Mouse (Mus musculus) heart, adult 2 months (tissue): ENCODE data around the gene Mael. TPM values are rescaled to one million over a fixed set of nuclear protein-coding genes. Genes with fewer than 3 reads are reported as not detected.

Experiments
- DNase-seq, 2 experiments: peaks; one replicate each; pipeline ENCODE4 v3.0.0; 2021
- H3K27ac ChIP-seq: fragments of 200-600 bp; 2 replicates; pipeline ENCODE4 v1.8.1; 2022
- H3K27me3 ChIP-seq: fragments of 200-500 bp; 2 replicates; pipeline ENCODE4 v1.6.1; 2012; ENCODE audit warnings: mild to moderate bottlenecking, low read length, inconsistent platforms, mixed read lengths; ENCODE audit not compliant: control insufficient read depth, insufficient read depth
- H3K36me3 ChIP-seq: fragments of 200-500 bp; 2 replicates; pipeline ENCODE4 v1.6.1; 2012; ENCODE audit warnings: low read length, inconsistent platforms; ENCODE audit not compliant: control insufficient read depth, insufficient read depth
- H3K4me1 ChIP-seq: fragments of 200-500 bp; 2 replicates; pipeline ENCODE4 v1.6.1; 2011; ENCODE audit warnings: low read length; ENCODE audit not compliant: control insufficient read depth, insufficient read depth
- H3K4me3 ChIP-seq: fragments of 200-600 bp; 2 replicates; pipeline ENCODE4 v1.8.1; 2022
- H3K79me2 ChIP-seq: fragments of 200-500 bp; replicated peaks from 2 replicates; pipeline ENCODE4 v1.6.1; 2012; ENCODE audit warnings: mild to moderate bottlenecking, inconsistent platforms, low read length, moderate library complexity, mixed read lengths; ENCODE audit not compliant: control insufficient read depth, insufficient read depth
- H3K9ac ChIP-seq: fragments of 200-500 bp; 2 replicates; pipeline ENCODE4 v1.6.1; 2012; ENCODE audit warnings: low read depth, mild to moderate bottlenecking, control low read depth, inconsistent platforms, low read length, mixed read lengths
- CTCF ChIP-seq: fragments of 200-600 bp; IDR thresholded peaks from 2 replicates; pipeline ENCODE4 v1.8.1; 2022; ENCODE audit warnings: antibody characterized with exemption, mild to moderate bottlenecking, moderate library complexity
- EP300 ChIP-seq: fragments of 200-500 bp; IDR thresholded peaks from 2 replicates; pipeline ENCODE4 v1.6.1; 2011; ENCODE audit warnings: low read depth, low read length, control low read depth; ENCODE audit not compliant: insufficient read depth
- POLR2A ChIP-seq: fragments of 200-500 bp; IDR thresholded peaks from 2 replicates; pipeline ENCODE4 v1.6.1; 2011; ENCODE audit warnings: mild to moderate bottlenecking, low read depth, low read length, control low read depth; ENCODE audit not compliant: insufficient read depth
- WGBS: fragments of 180-500 bp; shearing (Covaris S2); methylation state at CpG from one replicate; pipeline ENCODE4 v1.1.7; 2018; 5-methylcytosine and 5-hydroxymethylcytosine counted together
- intact Hi-C: fragments of 180-260 bp; cut with DNase I; formaldehyde crosslinking; loops from one replicate; pipeline ENCODE4 v1.15.1; 2025
- long read RNA-seq: library from polyadenylated mRNA; stranded (forward); transcript quantifications from one replicate; pipeline ENCODE4 v2.0.0, GENCODE M21; 2021
- polyA plus RNA-seq: library from polyadenylated mRNA; depleted of rRNA; stranded (reverse); fragments of >200 nt; gene quantifications from 2 replicates; pipeline ENCODE4 v1.2.3, GENCODE M21; 2012; rRNA removed
- total RNA-seq, 2 experiments: library from RNA; stranded (reverse); gene quantifications; 2 replicates each; pipeline ENCODE4 v1.2.3; 2021

The Mael gene
- total RNA-seq = not detected
- polyA plus RNA-seq = 0.18 and 0.26 TPM in 2 replicates
- long read RNA-seq = 0 reads

DNA sequence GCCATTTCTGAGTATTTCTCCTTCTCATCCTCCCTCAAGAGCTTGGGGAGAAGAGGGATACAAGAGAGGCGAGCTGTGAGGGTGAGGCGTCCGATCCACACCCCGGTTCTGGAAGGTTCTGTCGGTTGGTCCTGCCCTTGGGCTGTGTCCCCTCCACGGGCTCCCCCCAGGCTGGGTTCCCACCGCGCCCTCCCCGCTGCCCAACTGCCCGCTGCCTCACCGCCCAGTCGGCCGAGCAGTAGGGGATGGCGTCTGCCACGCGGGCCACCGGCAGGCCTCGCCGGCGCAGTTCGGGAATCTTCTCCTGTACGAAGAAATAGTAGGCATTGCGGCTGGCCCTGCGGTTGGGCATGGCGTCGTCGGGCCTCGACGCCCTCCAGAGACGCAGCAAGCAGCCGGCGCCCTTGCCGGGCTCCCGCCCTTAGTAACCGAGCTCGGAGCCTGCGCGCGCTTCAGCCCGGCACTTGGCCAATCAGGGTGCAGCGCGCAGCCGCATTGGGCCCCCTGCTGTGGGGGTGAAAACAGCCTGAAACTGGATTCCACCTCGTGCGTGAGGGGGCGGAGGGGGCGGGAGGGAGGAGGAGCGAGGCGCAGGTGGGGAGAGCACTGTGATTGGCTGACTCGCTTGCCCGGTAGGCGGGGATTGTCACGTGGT is at the start of gene Mael:
Mael (minus strand) TSS at position 433 of the 655 bp plus-strand sequence.
- no peaks in the 10 kb centered on the region for H3K4me1 ChIP-seq
- 80% methylated on average over 53 of the region's 53 CpGs for WGBS
- H3K27me3 ChIP-seq = 0 out of 2 replicates have a peak, but pooled peaks cover 2% of the 10 kb centered on the region
- no peaks in the 10 kb centered on the region for H3K36me3 ChIP-seq
- no peak within 1 kb of the TSS for H3K27ac ChIP-seq
- DNase-seq = no peak
- no peak within 1 kb of the TSS for H3K4me3 ChIP-seq
- intact Hi-C loops = no loop called here
- TF ChIP-seq POLR2A = no peak
- no peak for TF ChIP-seq EP300
- TF ChIP-seq CTCF = no peak
- no peak within 1 kb of the TSS for H3K9ac ChIP-seq
- H3K79me2 ChIP-seq = no peaks in the 10 kb centered on the region

GRCm38 (mm10) chr1:166286231-166286630 is 47.7 kb upstream of the Mael start:
- no peak for TF ChIP-seq POLR2A
- Histone ChIP-seq H3K27me3 (no peaks in the 10 kb centered on the region; the same call in 1 of the 2 replicates), H3K27ac (no peak overlapping the region), H3K4me3 (no peak overlapping the region), H3K36me3 (no peaks in the 10 kb centered on the region), H3K79me2 (no peaks in the 10 kb centered on the region), H3K9ac (no peak overlapping the region), H3K4me1 (no peaks in the 10 kb centered on the region)
- WGBS = 91% methylated on average over 9 of the region's 9 CpGs
- intact Hi-C loops = no loop called here
- DNase-seq = no peak

DNA sequence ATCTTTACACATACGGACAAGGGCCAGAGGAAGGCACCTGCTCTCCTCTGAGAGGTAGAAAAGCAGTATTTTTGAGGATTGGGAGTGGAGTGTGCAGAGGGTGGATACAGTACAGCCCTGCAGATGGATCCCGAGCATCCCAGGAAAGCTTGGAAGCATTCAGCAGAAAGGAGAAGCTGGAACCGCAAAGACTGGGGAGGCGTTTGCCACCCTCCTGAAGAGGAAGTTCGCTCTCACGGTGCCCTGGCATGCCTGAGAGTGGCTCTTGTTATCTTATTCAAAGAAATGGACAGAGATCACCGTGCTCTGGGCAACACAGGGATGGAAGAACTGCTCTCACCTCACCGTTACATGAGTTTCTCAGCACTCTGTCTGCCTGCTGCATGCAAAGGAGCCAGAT is 45.8 kb upstream of the Mael start:
- H3K27me3 ChIP-seq = no peaks in the 10 kb centered on the region; the same call in 1 of the 2 replicates
- no peak overlapping the region for H3K9ac ChIP-seq
- intact Hi-C loops = no loop called here
- H3K79me2 ChIP-seq = no peaks in the 10 kb centered on the region
- TF ChIP-seq CTCF = no peak
- TF ChIP-seq POLR2A = no peak
- TF ChIP-seq EP300 = no peak
- H3K4me1 ChIP-seq = peaks cover 1% of the 10 kb centered on the region; the same call in 1 of the 2 replicates
- DNase-seq = no peak
- H3K36me3 ChIP-seq = no peaks in the 10 kb centered on the region
- H3K4me3 ChIP-seq = no peak overlapping the region
- 76% methylated on average over 8 of the region's 8 CpGs for WGBS
- no peak overlapping the region for H3K27ac ChIP-seq

DNA sequence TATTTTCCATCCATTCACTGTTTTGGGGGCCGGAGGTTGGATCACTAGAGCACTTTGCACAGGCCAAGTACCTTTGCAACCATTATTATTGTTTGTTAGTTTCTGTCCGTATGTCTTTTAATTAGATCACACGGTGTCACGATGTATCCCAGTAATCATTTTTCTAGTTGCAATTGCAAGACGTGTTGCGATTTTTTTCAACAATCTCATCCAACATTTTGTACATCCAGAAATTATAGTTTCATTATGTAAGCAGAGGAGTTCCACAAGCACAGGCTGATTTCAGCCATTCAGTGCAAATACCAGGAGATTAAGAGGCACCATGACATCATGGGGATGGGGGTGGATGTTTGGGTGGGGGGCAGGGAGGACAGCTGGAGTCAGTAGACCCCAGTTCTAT is 44.9 kb upstream of the Mael start:
- H3K9ac ChIP-seq = no peak overlapping the region
- no peaks in the 10 kb centered on the region for H3K36me3 ChIP-seq
- 95% methylated on average over 6 of the region's 6 CpGs for WGBS
- no peak overlapping the region for H3K4me3 ChIP-seq
- no peak for TF ChIP-seq CTCF
- no peak for TF ChIP-seq EP300
- TF ChIP-seq POLR2A = no peak
- no peaks in the 10 kb centered on the region for H3K79me2 ChIP-seq
- H3K27me3 ChIP-seq = no peaks in the 10 kb centered on the region; the same call in 1 of the 2 replicates
- H3K4me1 ChIP-seq = peaks cover 1% of the 10 kb centered on the region; the same call in 1 of the 2 replicates
- intact Hi-C loops = no loop called here
- no peak overlapping the region for H3K27ac ChIP-seq
- no peak for DNase-seq

DNA sequence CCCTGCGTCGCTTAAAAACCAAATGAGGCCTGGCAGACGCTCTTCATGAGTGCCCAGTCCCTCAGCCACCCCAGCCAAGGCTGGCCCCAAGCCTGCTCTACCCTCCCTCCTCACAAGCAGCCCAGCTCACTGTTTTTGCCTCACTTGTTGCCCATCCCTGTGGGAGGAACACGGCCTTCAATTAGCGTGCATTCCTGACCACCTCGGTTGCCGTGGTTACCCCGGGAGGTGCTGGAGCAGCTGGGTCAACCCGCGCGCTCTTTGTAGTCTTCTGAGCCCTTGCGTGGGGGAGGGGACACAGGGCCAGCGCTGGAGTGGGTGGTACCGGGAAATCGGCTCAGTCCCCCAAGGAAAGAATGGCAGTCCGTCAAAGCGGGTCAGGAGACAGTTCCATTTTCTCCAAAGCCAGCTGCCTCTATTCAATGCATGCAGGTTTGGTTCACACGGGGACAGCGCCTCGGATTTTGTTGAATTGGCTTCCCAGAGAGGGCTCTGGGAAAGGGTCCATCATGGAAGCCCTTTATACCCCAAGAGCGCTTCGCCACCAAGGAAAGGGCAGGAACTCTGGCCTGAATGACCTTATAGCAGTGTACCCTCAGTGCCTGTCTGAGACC is 44.2 kb upstream of the Mael start:
- peaks cover 1% of the 10 kb centered on the region; the same call in 1 of the 2 replicates for H3K4me1 ChIP-seq
- TF ChIP-seq CTCF (no peak), EP300 (no peak), POLR2A (no peak)
- H3K27ac ChIP-seq = no peak overlapping the region
- H3K9ac ChIP-seq = no peak overlapping the region
- H3K79me2 ChIP-seq = no peaks in the 10 kb centered on the region
- H3K27me3 ChIP-seq = no peaks in the 10 kb centered on the region; the same call in 1 of the 2 replicates
- H3K4me3 ChIP-seq = no peak overlapping the region
- no peaks in the 10 kb centered on the region for H3K36me3 ChIP-seq
- intact Hi-C loops = no loop called here
- peak in 1 of 2 experiments; percentile 34 for DNase-seq
- 16% methylated on average over 22 of the region's 22 CpGs for WGBS

DNA sequence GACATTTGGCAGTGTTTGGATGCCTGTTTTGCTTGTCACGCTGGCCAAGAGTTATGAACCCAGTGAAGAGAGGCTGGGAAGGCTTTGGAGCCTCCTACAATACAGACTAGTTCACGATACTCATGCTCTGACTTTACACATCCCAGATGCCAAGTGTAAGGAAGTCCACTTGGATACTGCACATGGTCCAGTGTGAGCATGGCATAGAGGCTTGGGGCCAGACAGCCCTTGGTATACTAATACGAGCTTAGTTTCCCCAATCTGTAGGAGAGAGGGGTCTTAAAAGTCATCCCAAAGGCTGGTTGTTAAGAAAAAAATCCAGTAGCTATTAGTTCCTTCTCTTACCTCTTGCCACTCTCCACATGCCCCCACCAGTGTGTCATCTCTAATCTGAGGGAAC is 43.3 kb upstream of the Mael start:
- no peaks in the 10 kb centered on the region; the same call in 1 of the 2 replicates for H3K27me3 ChIP-seq
- no peak overlapping the region for H3K4me3 ChIP-seq
- no peak for DNase-seq
- intact Hi-C loops = no loop called here
- peaks cover 1% of the 10 kb centered on the region; the same call in 1 of the 2 replicates for H3K4me1 ChIP-seq
- no peaks in the 10 kb centered on the region for H3K36me3 ChIP-seq
- no peak for TF ChIP-seq CTCF
- TF ChIP-seq EP300 = no peak
- no peak for TF ChIP-seq POLR2A
- H3K9ac ChIP-seq = no peak overlapping the region
- no peaks in the 10 kb centered on the region for H3K79me2 ChIP-seq
- no peak overlapping the region for H3K27ac ChIP-seq
- 69% methylated on average over 3 of the region's 3 CpGs for WGBS
